Comparison of ENCODE assay signal across 8 mouse cellular contexts in the genomic region with DNA sequence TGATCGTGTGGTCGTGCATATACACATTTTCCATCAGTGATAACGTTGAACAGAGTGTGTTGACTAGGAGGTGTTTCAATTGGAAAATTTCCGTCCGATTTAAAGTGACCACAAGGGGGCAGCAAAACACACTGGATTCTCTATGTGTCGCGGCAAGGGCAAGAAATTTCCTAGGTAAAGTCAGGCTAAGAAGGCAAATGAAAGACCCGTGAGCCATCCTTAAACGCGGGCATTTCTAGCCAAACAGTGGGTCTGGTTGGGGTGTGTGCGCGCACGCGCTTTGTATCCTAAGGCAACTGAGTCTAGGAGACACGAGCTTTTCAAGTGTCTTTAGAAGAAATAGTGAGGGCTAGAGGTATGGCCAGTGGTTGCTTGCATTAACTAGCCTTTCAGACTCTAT.
A peak's percentile ranks its signal among the peaks of the same experiment; 100 is the strongest.
DNase-seq lines count a peak whose midpoint lies in the region; ATAC-seq and TF ChIP-seq lines count a peak whose summit lies in the region.

No protein-coding gene starts in this region.

- no peak overlapping the region for H3K27ac ChIP-seq in gastrocnemius, adult 2 months
- H3K27ac ChIP-seq in hindbrain, postnatal 0 days = no peak overlapping the region
- no peak overlapping the region for H3K27ac ChIP-seq in left cerebral cortex, adult 2 months

- peak overlapping the region; percentile 66 for H3K4me3 ChIP-seq in gastrocnemius, adult 2 months
- H3K4me3 ChIP-seq in hindbrain, postnatal 0 days (ENCODE audit: low read length) = no peak overlapping the region
- peak overlapping the region; percentile 24; the same call in 1 of the 2 replicates for H3K4me3 ChIP-seq in left cerebral cortex, adult 2 months

- peak; percentile 63; the same call in 1 of the 2 replicates for ATAC-seq in hindbrain, postnatal 0 days
- ATAC-seq in megakaryocyte, adult 5-6 weeks (ENCODE audit: poor library complexity, severe bottlenecking) = peak; percentile 73

- no peaks in the 10 kb centered on the region for H3K4me1 ChIP-seq in hindbrain, postnatal 0 days (ENCODE audit: insufficient read depth, low read length)

- H3K9ac ChIP-seq in hindbrain, postnatal 0 days (replicated peaks; ENCODE audit: low read length) = no peak overlapping the region

- no peaks in the 10 kb centered on the region for H3K9me3 ChIP-seq in hindbrain, postnatal 0 days (ENCODE audit: low read length)

- DNase-seq in ZHBTc4 (ENCODE audit: low read depth, low spot score) = peak; percentile 77
- peak; percentile 66 to 82 for DNase-seq in cerebellum, postnatal 4 days (ENCODE audit: low spot score in 2 of 2)
- peak; percentile 50 for DNase-seq in gastrocnemius, adult 2 months
- peak; percentile 93 for DNase-seq in hindbrain, postnatal 0 days (ENCODE audit: low spot score)
- peak; percentile 78 to 79 for DNase-seq in left cerebral cortex, adult 2 months (ENCODE audit: extremely low spot score in 1 of 2, low spot score in 2 of 2)
- peak; percentile 90 to 92 for DNase-seq in right cerebral cortex, adult 2 months (ENCODE audit: low spot score in 2 of 2)
- DNase-seq in urinary bladder, postnatal 14 days (ENCODE audit: low spot score) = peak; percentile 74

- H3K36me3 ChIP-seq in hindbrain, postnatal 0 days (ENCODE audit: insufficient read depth, low read length) = no peaks in the 10 kb centered on the region

- no peaks in the 10 kb centered on the region for H3K27me3 ChIP-seq in hindbrain, postnatal 0 days (ENCODE audit: insufficient read depth, low read length)

- H3K4me2 ChIP-seq in hindbrain, postnatal 0 days (ENCODE audit: low read depth, low read length) = peak overlapping the region; percentile 39

- intact Hi-C loops in gastrocnemius, adult 2 months (cut with DNase I) = loop anchor here (2.0 to 5.0 kb wide), 2 partner anchors 907 to 990 kb away; no protein-coding TSS in a partner anchor
- intact Hi-C loops in left cerebral cortex, adult 2 months (cut with DNase I) = loop anchor here (1.0 to 10.0 kb wide), 3 partner anchors 527 to 985 kb away; partner anchors contain the start of gene Kcnj2

- 10% methylated on average over 15 of the region's 15 CpGs for WGBS in hindbrain, postnatal 0 days

- TF ChIP-seq CTCF in gastrocnemius, adult 2 months (IDR thresholded peaks at IDR 0.05) = peak; percentile 81
- TF ChIP-seq CTCF in hindbrain, postnatal 0 days (IDR thresholded peaks at IDR 0.05; ENCODE audit: low read depth) = peak; percentile 91
- peak; percentile 77 for TF ChIP-seq CTCF in left cerebral cortex, adult 2 months (IDR thresholded peaks at IDR 0.05)
